Mouse (Mus musculus): ENCODE results near the gene Ap2s1. TPM values are rescaled to one million over a fixed set of nuclear protein-coding genes. Genes with fewer than 3 reads are reported as not detected.

Gene Ap2s1
- 270 and 336 TPM in 2 replicates for polyA plus RNA-seq (2014; fragmentation: Nextera tagmentation; extraction: Ambion mirVana)

- H3K27ac ChIP-seq (ENCODE audit: low read depth, low read length), result no peak within 1 kb of the TSS
These were observed at the start of gene Ap2s1 for GRCm38 (mm10) chr7:16738073-16738696. Ap2s1 (plus strand) TSS chr7:16738410.

GRCm38 (mm10) chr7:16689196-16689595, 49.0 kb upstream of the Ap2s1 start:
- Histone ChIP-seq H3K27me3 (ENCODE audit: control insufficient read depth, insufficient read depth, low read length) (no peaks in the 10 kb centered on the region), H3K36me3 (ENCODE audit: control insufficient read depth, insufficient read depth, low read length) (no peaks in the 10 kb centered on the region), H3K9ac (ENCODE audit: low read depth, low read length) (no peak overlapping the region), H3K4me1 (ENCODE audit: control insufficient read depth, insufficient read depth, low read length) (no peaks in the 10 kb centered on the region), H3K4me2 (replicated peaks; ENCODE audit: low read depth, low read length) (no peak overlapping the region), H3K27ac (ENCODE audit: low read depth, low read length) (no peak overlapping the region), H3K9me3 (ENCODE audit: control insufficient read depth, low read length) (peaks cover 4% of the 10 kb centered on the region; the same call in 1 of the 2 replicates), H3K4me3 (ENCODE audit: low read length) (no peak overlapping the region)
- no peak for ATAC-seq (ENCODE audit: low FRiP score, low TSS enrichment)
- 78% methylated on average over 5 of the region's 5 CpGs for WGBS

More at GRCm38 (mm10) chr7:16738073-16738696, at the start of gene Ap2s1:
- H3K4me1 ChIP-seq (ENCODE audit: control insufficient read depth, insufficient read depth, low read length), result peaks cover 8% of the 10 kb centered on the region
- H3K36me3 ChIP-seq (ENCODE audit: control insufficient read depth, insufficient read depth, low read length), result peaks cover 2% of the 10 kb centered on the region; the same call in 1 of the 2 replicates
- ATAC-seq (ENCODE audit: low FRiP score, low TSS enrichment), result peak; percentile 97
- WGBS, result under 1% methylated on average over 34 of the region's 34 CpGs
- H3K4me3 ChIP-seq (ENCODE audit: low read length), result peak within 1 kb of the TSS; percentile 94
- H3K9ac ChIP-seq (ENCODE audit: low read depth, low read length), result peak within 1 kb of the TSS; percentile 85
- no peaks in the 10 kb centered on the region for H3K9me3 ChIP-seq (ENCODE audit: control insufficient read depth, low read length)
- peak within 1 kb of the TSS; percentile 86 for H3K4me2 ChIP-seq (replicated peaks; ENCODE audit: low read depth, low read length)
- no peaks in the 10 kb centered on the region for H3K27me3 ChIP-seq (ENCODE audit: control insufficient read depth, insufficient read depth, low read length)

GRCm38 (mm10) chr7:16695025-16695424, 43.2 kb upstream of the Ap2s1 start:
- no peak for ATAC-seq (ENCODE audit: low FRiP score, low TSS enrichment)
- Histone ChIP-seq H3K27me3 (ENCODE audit: control insufficient read depth, insufficient read depth, low read length) (no peaks in the 10 kb centered on the region), H3K27ac (ENCODE audit: low read depth, low read length) (no peak overlapping the region), H3K9me3 (ENCODE audit: control insufficient read depth, low read length) (no peaks in the 10 kb centered on the region), H3K36me3 (ENCODE audit: control insufficient read depth, insufficient read depth, low read length) (no peaks in the 10 kb centered on the region), H3K4me3 (ENCODE audit: low read length) (no peak overlapping the region), H3K9ac (ENCODE audit: low read depth, low read length) (no peak overlapping the region), H3K4me2 (replicated peaks; ENCODE audit: low read depth, low read length) (no peak overlapping the region), H3K4me1 (ENCODE audit: control insufficient read depth, insufficient read depth, low read length) (no peaks in the 10 kb centered on the region)
- 37% methylated on average over 3 of the region's 3 CpGs for WGBS

GRCm38 (mm10) chr7:16699042-16699441, 39.2 kb upstream of the Ap2s1 start:
- no peak for ATAC-seq (ENCODE audit: low FRiP score, low TSS enrichment)
- no peak overlapping the region for H3K27ac ChIP-seq (ENCODE audit: low read depth, low read length)
- no peak overlapping the region for H3K4me3 ChIP-seq (ENCODE audit: low read length)
- H3K36me3 ChIP-seq (ENCODE audit: control insufficient read depth, insufficient read depth, low read length), result no peaks in the 10 kb centered on the region
- H3K4me1 ChIP-seq (ENCODE audit: control insufficient read depth, insufficient read depth, low read length), result no peaks in the 10 kb centered on the region
- no peak overlapping the region for H3K4me2 ChIP-seq (replicated peaks; ENCODE audit: low read depth, low read length)
- 60% methylated on average over 2 of the region's 2 CpGs for WGBS
- no peaks in the 10 kb centered on the region for H3K9me3 ChIP-seq (ENCODE audit: control insufficient read depth, low read length)
- H3K27me3 ChIP-seq (ENCODE audit: control insufficient read depth, insufficient read depth, low read length), result no peaks in the 10 kb centered on the region
- H3K9ac ChIP-seq (ENCODE audit: low read depth, low read length), result no peak overlapping the region

GRCm38 (mm10) chr7:16700583-16700982, 37.6 kb upstream of the Ap2s1 start:
- H3K27ac ChIP-seq (ENCODE audit: low read depth, low read length), result no peak overlapping the region
- H3K4me3 ChIP-seq (ENCODE audit: low read length), result no peak overlapping the region
- H3K9me3 ChIP-seq (ENCODE audit: control insufficient read depth, low read length), result no peaks in the 10 kb centered on the region
- no peaks in the 10 kb centered on the region for H3K27me3 ChIP-seq (ENCODE audit: control insufficient read depth, insufficient read depth, low read length)
- ATAC-seq (ENCODE audit: low FRiP score, low TSS enrichment), result no peak
- H3K4me2 ChIP-seq (replicated peaks; ENCODE audit: low read depth, low read length), result no peak overlapping the region
- H3K36me3 ChIP-seq (ENCODE audit: control insufficient read depth, insufficient read depth, low read length), result no peaks in the 10 kb centered on the region
- H3K9ac ChIP-seq (ENCODE audit: low read depth, low read length), result no peak overlapping the region
- 75% methylated on average over 5 of the region's 5 CpGs for WGBS
- no peaks in the 10 kb centered on the region for H3K4me1 ChIP-seq (ENCODE audit: control insufficient read depth, insufficient read depth, low read length)

GRCm38 (mm10) chr7:16706385-16706784, 31.8 kb upstream of the Ap2s1 start:
- Histone ChIP-seq H3K27me3 (ENCODE audit: control insufficient read depth, insufficient read depth, low read length) (no peaks in the 10 kb centered on the region), H3K27ac (ENCODE audit: low read depth, low read length) (no peak overlapping the region), H3K36me3 (ENCODE audit: control insufficient read depth, insufficient read depth, low read length) (no peaks in the 10 kb centered on the region), H3K4me1 (ENCODE audit: control insufficient read depth, insufficient read depth, low read length) (no peaks in the 10 kb centered on the region), H3K4me2 (replicated peaks; ENCODE audit: low read depth, low read length) (no peak overlapping the region), H3K9me3 (ENCODE audit: control insufficient read depth, low read length) (no peaks in the 10 kb centered on the region), H3K4me3 (ENCODE audit: low read length) (no peak overlapping the region), H3K9ac (ENCODE audit: low read depth, low read length) (no peak overlapping the region)
- no peak for ATAC-seq (ENCODE audit: low FRiP score, low TSS enrichment)
- WGBS, result 39% methylated on average over 9 of the region's 9 CpGs

GRCm38 (mm10) chr7:16708244-16708643, 30.0 kb upstream of the Ap2s1 start:
- 30% methylated on average over 9 of the region's 9 CpGs for WGBS
- no peak for ATAC-seq (ENCODE audit: low FRiP score, low TSS enrichment)
- H3K4me1 ChIP-seq (ENCODE audit: control insufficient read depth, insufficient read depth, low read length), result no peaks in the 10 kb centered on the region

GRCm38 (mm10) chr7:16710604-16711003, 27.6 kb upstream of the Ap2s1 start:
- H3K27me3 ChIP-seq (ENCODE audit: control insufficient read depth, insufficient read depth, low read length), result no peaks in the 10 kb centered on the region
- 79% methylated on average over 5 of the region's 5 CpGs for WGBS
- no peak for ATAC-seq (ENCODE audit: low FRiP score, low TSS enrichment)
- no peak overlapping the region for H3K27ac ChIP-seq (ENCODE audit: low read depth, low read length)
- no peaks in the 10 kb centered on the region for H3K4me1 ChIP-seq (ENCODE audit: control insufficient read depth, insufficient read depth, low read length)
- H3K9me3 ChIP-seq (ENCODE audit: control insufficient read depth, low read length), result no peaks in the 10 kb centered on the region
- H3K4me2 ChIP-seq (replicated peaks; ENCODE audit: low read depth, low read length), result no peak overlapping the region
- no peak overlapping the region for H3K4me3 ChIP-seq (ENCODE audit: low read length)
- H3K9ac ChIP-seq (ENCODE audit: low read depth, low read length), result no peak overlapping the region
- no peaks in the 10 kb centered on the region for H3K36me3 ChIP-seq (ENCODE audit: control insufficient read depth, insufficient read depth, low read length)

More at GRCm38 (mm10) chr7:16708244-16708643, 30.0 kb upstream of the Ap2s1 start:
- no peaks in the 10 kb centered on the region for H3K27me3 ChIP-seq (ENCODE audit: control insufficient read depth, insufficient read depth, low read length)
- no peak overlapping the region for H3K4me3 ChIP-seq (ENCODE audit: low read length)
- no peak overlapping the region for H3K9ac ChIP-seq (ENCODE audit: low read depth, low read length)
- H3K36me3 ChIP-seq (ENCODE audit: control insufficient read depth, insufficient read depth, low read length), result no peaks in the 10 kb centered on the region
- no peaks in the 10 kb centered on the region for H3K9me3 ChIP-seq (ENCODE audit: control insufficient read depth, low read length)
- no peak overlapping the region for H3K27ac ChIP-seq (ENCODE audit: low read depth, low read length)
- no peak overlapping the region for H3K4me2 ChIP-seq (replicated peaks; ENCODE audit: low read depth, low read length)

GRCm38 (mm10) chr7:16712633-16713415, 25.4 kb upstream of the Ap2s1 start:
- 71% methylated on average over 13 of the region's 13 CpGs for WGBS

More at GRCm38 (mm10) chr7:16712633-16713415, 25.4 kb upstream of the Ap2s1 start:
- Histone ChIP-seq H3K4me3 (ENCODE audit: low read length) (no peak overlapping the region), H3K9ac (ENCODE audit: low read depth, low read length) (no peak overlapping the region), H3K4me2 (replicated peaks; ENCODE audit: low read depth, low read length) (no peak overlapping the region), H3K9me3 (ENCODE audit: control insufficient read depth, low read length) (no peaks in the 10 kb centered on the region), H3K4me1 (ENCODE audit: control insufficient read depth, insufficient read depth, low read length) (no peaks in the 10 kb centered on the region), H3K27me3 (ENCODE audit: control insufficient read depth, insufficient read depth, low read length) (no peaks in the 10 kb centered on the region), H3K27ac (ENCODE audit: low read depth, low read length) (no peak overlapping the region), H3K36me3 (ENCODE audit: control insufficient read depth, insufficient read depth, low read length) (no peaks in the 10 kb centered on the region)
- ATAC-seq (ENCODE audit: low FRiP score, low TSS enrichment), result no peak
